Comparison of ENCODE assay signal across 17 mouse cellular contexts in genomic region chr13:37475804-37476203, GRCm38 (mm10).
A peak's percentile ranks its signal among the peaks of the same experiment; 100 is the strongest.
DNase-seq lines count a peak whose midpoint lies in the region; ATAC-seq lines count a peak whose summit lies in the region.
"Had no signal": no experiment of that assay in that cellular context is flagged by ENCODE, and none has a peak within 500 bp of the region (broad histone marks: within the 10 kb centered on the region; RNA-seq: fewer than 3 reads in every experiment).

No protein-coding gene starts in this region.

- peak overlapping the region; percentile 44 for H3K27ac ChIP-seq in heart, embryonic 13.5 days (replicated peaks)
- peak overlapping the region; percentile 56; the same call in 1 of the 2 replicates for H3K27ac ChIP-seq in intestine, embryonic 15.5 days
- H3K27ac ChIP-seq in stomach, embryonic 15.5 days, result 0 out of 2 replicates have a peak overlapping the region, but pooled peaks have one; percentile 54
- H3K27ac ChIP-seq in kidney, embryonic 16.5 days (ENCODE audit: low read length), result no peak overlapping the region
- H3K27ac ChIP-seq: limb, embryonic 12.5 days; macrophage; neural tube, embryonic 13.5 days had no signal

- 0 out of 2 replicates have a peak overlapping the region, but pooled peaks have one; percentile 9 for H3K4me2 ChIP-seq in heart, embryonic 13.5 days
- no peak overlapping the region for H3K4me2 ChIP-seq in intestine, embryonic 15.5 days (replicated peaks)
- no peak overlapping the region for H3K4me2 ChIP-seq in stomach, embryonic 15.5 days
- H3K4me2 ChIP-seq in kidney, embryonic 16.5 days (replicated peaks; ENCODE audit: low read depth, low read length), result no peak overlapping the region
- H3K4me2 ChIP-seq: limb, embryonic 12.5 days; neural tube, embryonic 13.5 days had no signal

- H3K9me3 ChIP-seq in heart, embryonic 13.5 days, result no peaks in the 10 kb centered on the region
- H3K9me3 ChIP-seq in megakaryocyte, embryonic 14.5 days, result no peaks in the 10 kb centered on the region
- no peaks in the 10 kb centered on the region for H3K9me3 ChIP-seq in intestine, embryonic 15.5 days
- no peaks in the 10 kb centered on the region for H3K9me3 ChIP-seq in stomach, embryonic 15.5 days
- no peaks in the 10 kb centered on the region for H3K9me3 ChIP-seq in kidney, embryonic 16.5 days (ENCODE audit: low read length)
- H3K9me3 ChIP-seq: limb, embryonic 12.5 days; neural tube, embryonic 13.5 days had no signal

- H3K4me3 ChIP-seq in heart, embryonic 13.5 days, result no peak overlapping the region
- H3K4me3 ChIP-seq in megakaryocyte, embryonic 14.5 days (replicated peaks), result peak overlapping the region; percentile 84
- H3K4me3 ChIP-seq in intestine, embryonic 15.5 days (replicated peaks), result no peak overlapping the region
- H3K4me3 ChIP-seq in stomach, embryonic 15.5 days (replicated peaks), result no peak overlapping the region
- H3K4me3 ChIP-seq in kidney, embryonic 16.5 days (ENCODE audit: low read length), result no peak overlapping the region
- H3K4me3 ChIP-seq: limb, embryonic 12.5 days; neural tube, embryonic 13.5 days had no signal

- 32% methylated on average over 3 of the region's 3 CpGs for WGBS in heart, embryonic 13.5 days
- WGBS in intestine, embryonic 15.5 days, result 72% methylated on average over 3 of the region's 3 CpGs
- 65% methylated on average over 3 of the region's 3 CpGs for WGBS in stomach, embryonic 15.5 days
- 75% methylated on average over 3 of the region's 3 CpGs for WGBS in kidney, embryonic 16.5 days

- H3K27me3 ChIP-seq in heart, embryonic 13.5 days (replicated peaks), result no peaks in the 10 kb centered on the region
- H3K27me3 ChIP-seq in megakaryocyte, embryonic 14.5 days (replicated peaks), result no peaks in the 10 kb centered on the region
- no peaks in the 10 kb centered on the region for H3K27me3 ChIP-seq in intestine, embryonic 15.5 days (replicated peaks)
- no peaks in the 10 kb centered on the region for H3K27me3 ChIP-seq in stomach, embryonic 15.5 days (replicated peaks)
- H3K27me3 ChIP-seq in kidney, embryonic 16.5 days (ENCODE audit: insufficient read depth, low read length), result no peaks in the 10 kb centered on the region
- H3K27me3 ChIP-seq: limb, embryonic 12.5 days; neural tube, embryonic 13.5 days had no signal

- peaks cover 38% of the 10 kb centered on the region for H3K4me1 ChIP-seq in heart, embryonic 13.5 days
- peaks cover 92% of the 10 kb centered on the region for H3K4me1 ChIP-seq in megakaryocyte, embryonic 14.5 days
- peaks cover 18% of the 10 kb centered on the region for H3K4me1 ChIP-seq in intestine, embryonic 15.5 days (replicated peaks)
- H3K4me1 ChIP-seq in stomach, embryonic 15.5 days, result peaks cover 26% of the 10 kb centered on the region
- peaks cover 19% of the 10 kb centered on the region for H3K4me1 ChIP-seq in kidney, embryonic 16.5 days (ENCODE audit: insufficient read depth, low read length)

- no peaks in the 10 kb centered on the region for H3K36me3 ChIP-seq in heart, embryonic 13.5 days
- peaks cover 8% of the 10 kb centered on the region for H3K36me3 ChIP-seq in megakaryocyte, embryonic 14.5 days (replicated peaks; ENCODE audit: low read length)
- no peaks in the 10 kb centered on the region for H3K36me3 ChIP-seq in intestine, embryonic 15.5 days
- no peaks in the 10 kb centered on the region for H3K36me3 ChIP-seq in stomach, embryonic 15.5 days
- no peaks in the 10 kb centered on the region for H3K36me3 ChIP-seq in kidney, embryonic 16.5 days (ENCODE audit: insufficient read depth, low read length)
- H3K36me3 ChIP-seq: limb, embryonic 12.5 days; neural tube, embryonic 13.5 days had no signal

- ATAC-seq in heart, embryonic 13.5 days (ENCODE audit: extremely low read depth, insufficient number of reproducible peaks, low FRiP score, low TSS enrichment), result no peak
- ATAC-seq in megakaryocyte, adult 5-6 weeks (ENCODE audit: poor library complexity, severe bottlenecking), result no peak
- ATAC-seq in intestine, embryonic 15.5 days, result no peak
- no peak for ATAC-seq in stomach, embryonic 15.5 days (ENCODE audit: insufficient read depth, low FRiP score, low read depth)
- ATAC-seq in kidney, embryonic 16.5 days (ENCODE audit: low FRiP score, low TSS enrichment), result no peak
- no peak for ATAC-seq in cerebellum, adult (ENCODE audit: insufficient number of reproducible peaks, low FRiP score, low TSS enrichment)
- ATAC-seq: forebrain, embryonic 16.5 days had no signal

- H3K9ac ChIP-seq in heart, embryonic 13.5 days, result no peak overlapping the region
- no peak overlapping the region for H3K9ac ChIP-seq in intestine, embryonic 15.5 days
- H3K9ac ChIP-seq in stomach, embryonic 15.5 days, result no peak overlapping the region
- no peak overlapping the region for H3K9ac ChIP-seq in kidney, embryonic 16.5 days (replicated peaks; ENCODE audit: low read length)
- H3K9ac ChIP-seq: limb, embryonic 12.5 days; neural tube, embryonic 13.5 days had no signal

- intact Hi-C loops in heart, postnatal 14 days (cut with DNase I), result loop anchor here (5.0 kb wide), 1 partner anchor 36 kb away; no protein-coding TSS in a partner anchor

- DNase-seq in heart, postnatal 14 days, result no peak
- DNase-seq: adrenal gland, postnatal 25 days; cerebellum, adult 2 months; gastrocnemius, postnatal 36 days; layer of hippocampus, postnatal 36 days; retina, postnatal 1 day had no signal
